Mouse (Mus musculus) bone marrow, adult 2 months (tissue): ENCODE measurements around the gene Tle4. TPM values are rescaled to one million over a fixed set of nuclear protein-coding genes. Genes with fewer than 3 reads are reported as not detected.

Experiments used
- H3K27ac ChIP-seq: fragments of 200-500 bp; 2 replicates; pipeline ENCODE4 v1.5.1; 2012; ENCODE audit warnings: low read depth, mild to moderate bottlenecking, control low read depth, inconsistent platforms, low read length; ENCODE audit not compliant: control insufficient read depth, poor library complexity, insufficient read depth
- H3K4me1 ChIP-seq: fragments of 200-500 bp; 2 replicates; pipeline ENCODE4 v1.6.1; 2011; ENCODE audit warnings: low read length; ENCODE audit not compliant: control insufficient read depth, insufficient read depth
- H3K4me3 ChIP-seq: fragments of 200-500 bp; replicated peaks from 2 replicates; pipeline ENCODE3; 2011; ENCODE audit warnings: mild to moderate bottlenecking, low read depth, low read length, control low read depth; ENCODE audit not compliant: control insufficient read depth
- CTCF ChIP-seq: fragments of 200-500 bp; IDR thresholded peaks from 2 replicates; pipeline ENCODE4 v1.5.1; 2011; ENCODE audit warnings: low read length, control low read depth; ENCODE audit not compliant: control insufficient read depth, insufficient read depth
- POLR2A ChIP-seq: fragments of 200-500 bp; IDR thresholded peaks from 2 replicates; pipeline ENCODE4 v1.6.1; 2011; ENCODE audit warnings: low read depth, mild to moderate bottlenecking, control low read depth, low read length, borderline replicate concordance; ENCODE audit not compliant: control insufficient read depth
- WGBS: fragments of 180-500 bp; shearing (Covaris S2); methylation state at CpG from one replicate; pipeline ENCODE4 v1.1.7; 2018; 5-methylcytosine and 5-hydroxymethylcytosine counted together
- polyA plus RNA-seq: library from polyadenylated mRNA; stranded (reverse); fragments of >200 nt; gene quantifications from 2 replicates; pipeline ENCODE4 v1.2.4, GENCODE M21; 2011; ENCODE audit warnings: low replicate concordance; ENCODE audit not compliant: missing spikeins, insufficient read depth, insufficient read length

Tle4 gene
- polyA plus RNA-seq, 1 experiment: 11.6 TPM

DNA sequence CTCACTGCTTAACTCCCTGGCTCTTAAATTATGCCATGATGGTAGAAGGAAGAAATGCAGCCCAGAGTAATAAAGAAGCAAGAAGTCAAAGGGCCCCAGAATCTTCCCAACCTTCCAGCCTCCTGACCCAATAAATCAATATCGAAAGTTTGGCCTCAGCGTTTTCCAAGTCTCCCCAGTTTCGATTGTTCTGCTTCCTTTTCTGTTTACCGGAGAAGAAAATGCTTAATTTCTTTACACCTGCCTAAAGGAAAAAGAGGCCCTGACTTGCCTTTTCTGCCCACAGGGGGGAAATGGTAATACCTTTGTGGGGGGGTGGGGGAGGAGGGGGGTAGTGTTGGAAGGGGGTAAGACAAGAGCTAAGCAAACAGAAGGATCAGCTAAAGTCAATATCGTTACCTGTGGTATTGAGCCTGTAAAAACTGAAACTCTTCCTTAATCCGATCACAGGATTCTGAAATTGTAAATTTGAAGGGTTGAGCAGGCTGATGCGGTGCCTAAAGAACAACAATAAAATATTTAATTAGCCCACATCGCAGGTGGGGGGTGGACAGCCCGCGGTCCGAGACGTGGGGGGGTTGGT is 1.4 kb downstream of the Tle4 start:
- TF ChIP-seq POLR2A (no peak), CTCF (no peak)
- H3K4me1 ChIP-seq: peaks cover 2% of the 10 kb centered on the region; the same call in 1 of the 2 replicates
- under 1% methylated on average over 12 of the region's 12 CpGs for WGBS
- H3K27ac ChIP-seq: peak overlapping the region; percentile 100
- peak overlapping the region; percentile 66 for H3K4me3 ChIP-seq

DNA sequence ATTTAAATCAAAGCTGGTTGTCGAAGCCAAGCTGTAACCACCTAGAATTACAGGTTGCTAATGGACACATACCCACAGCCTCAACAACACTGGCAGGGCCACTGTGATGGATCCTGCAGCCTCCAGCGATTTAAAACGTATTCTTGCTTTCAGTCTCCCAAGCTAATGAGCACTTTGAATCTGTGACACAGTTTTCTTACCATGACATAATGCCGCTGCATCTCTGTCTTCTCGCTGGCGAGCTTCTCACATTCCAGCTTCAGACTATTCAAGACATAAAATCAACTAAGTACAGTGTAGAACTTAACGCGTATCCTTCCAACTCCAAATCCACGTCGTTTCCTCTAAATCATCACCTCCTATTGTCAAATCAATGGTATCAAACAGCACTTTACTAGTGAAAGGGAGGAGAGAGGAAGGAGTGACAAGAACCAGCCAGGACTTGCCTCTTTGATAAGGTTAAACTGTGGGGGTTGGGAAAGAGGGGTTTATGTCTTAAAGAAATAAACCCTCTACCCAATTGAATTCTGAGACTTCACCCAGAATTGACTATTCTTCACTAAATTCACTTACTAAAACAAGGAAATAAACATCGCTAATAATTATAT is 2.4 kb downstream of the Tle4 start:
- no peak overlapping the region for H3K27ac ChIP-seq
- 65% methylated on average over 11 of the region's 11 CpGs for WGBS
- TF ChIP-seq CTCF (no peak), POLR2A (no peak)
- peaks cover 2% of the 10 kb centered on the region; the same call in 1 of the 2 replicates for H3K4me1 ChIP-seq
- no peak overlapping the region for H3K4me3 ChIP-seq

DNA sequence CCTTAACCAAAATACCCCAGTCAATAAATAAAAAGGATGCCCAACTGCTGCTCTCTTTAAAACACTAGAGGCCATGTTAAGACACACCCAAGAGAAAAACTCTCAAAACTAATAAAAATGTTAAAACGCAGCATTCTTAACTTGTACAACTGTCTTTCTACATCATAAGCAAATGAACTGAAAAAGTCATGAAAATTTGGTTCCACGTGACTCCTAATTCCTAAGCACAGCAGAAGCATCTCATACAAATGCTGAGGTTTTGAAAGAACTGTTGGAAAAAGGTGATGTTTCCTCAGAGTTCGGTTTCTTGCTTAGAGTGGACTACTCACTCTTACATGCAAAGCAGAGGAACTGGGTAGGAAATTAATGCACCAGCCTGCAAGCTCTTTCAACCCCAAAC is 3.3 kb downstream of the Tle4 start:
- WGBS: 75% methylated on average over 3 of the region's 3 CpGs
- H3K4me3 ChIP-seq: no peak overlapping the region
- peaks cover 2% of the 10 kb centered on the region; the same call in 1 of the 2 replicates for H3K4me1 ChIP-seq
- no peak overlapping the region for H3K27ac ChIP-seq
- TF ChIP-seq CTCF: no peak
- TF ChIP-seq POLR2A: no peak

DNA sequence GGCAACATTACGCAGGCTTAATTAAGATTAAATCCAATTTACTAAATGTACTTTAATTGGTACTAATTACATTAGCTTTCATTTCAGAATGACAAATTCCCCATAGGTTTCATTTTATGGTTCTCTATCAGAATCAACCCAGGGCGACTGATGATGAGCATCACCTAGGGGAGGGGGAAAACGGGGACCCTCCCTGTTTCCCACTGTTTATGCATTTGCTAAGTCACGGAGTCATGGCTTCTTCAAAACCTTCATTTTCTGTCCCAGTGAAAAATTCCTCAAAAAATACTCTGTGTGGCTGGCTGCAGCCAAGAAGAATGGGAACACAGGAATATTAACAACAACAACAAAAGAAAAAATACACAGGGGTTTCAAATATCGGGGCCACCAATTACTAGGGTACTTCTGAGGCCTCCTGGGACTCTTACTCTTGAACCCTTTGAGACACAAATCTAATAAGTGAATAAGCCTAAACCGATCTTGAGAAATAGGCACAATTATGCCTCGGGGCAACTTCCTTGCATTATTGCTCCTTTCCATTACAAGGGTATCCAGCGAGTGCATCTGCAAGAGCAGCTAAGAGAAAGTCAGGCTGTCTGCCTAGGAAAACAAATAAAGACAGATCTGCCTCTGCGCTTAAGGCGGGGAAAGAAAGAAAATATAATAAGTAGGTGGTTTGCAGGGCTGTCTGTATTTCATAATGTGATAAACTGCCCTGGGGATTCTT is 5.9 kb downstream of the Tle4 start:
- TF ChIP-seq CTCF: no peak
- no peak for TF ChIP-seq POLR2A

DNA sequence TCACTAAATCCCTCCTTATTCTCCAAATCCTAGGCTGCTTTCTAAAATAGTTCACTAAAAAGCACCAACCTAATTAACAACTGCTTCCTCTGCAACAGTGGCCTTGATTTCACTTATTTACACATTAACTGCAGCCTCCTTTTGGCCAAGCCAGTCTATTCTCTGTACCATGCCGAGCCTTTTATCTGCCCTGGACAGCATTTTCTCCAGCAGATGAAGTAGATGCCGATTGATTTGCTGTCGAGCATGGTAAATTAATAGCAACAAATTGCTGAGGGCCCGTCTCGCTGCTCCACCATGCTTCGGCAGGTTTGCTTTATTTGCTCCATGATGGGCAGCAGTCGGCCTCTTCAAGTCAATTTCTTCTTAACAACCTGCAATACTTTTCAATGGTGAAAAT is 7.7 kb downstream of the Tle4 start:
- WGBS: 89% methylated on average over 7 of the region's 7 CpGs
- no peak overlapping the region for H3K4me3 ChIP-seq
- no peak overlapping the region for H3K27ac ChIP-seq
- no peak for TF ChIP-seq CTCF
- TF ChIP-seq POLR2A: no peak
- peaks cover 3% of the 10 kb centered on the region for H3K4me1 ChIP-seq

More for the DNA sequence above, 5.9 kb downstream of the Tle4 start:
- Histone ChIP-seq H3K4me3 (no peak overlapping the region), H3K4me1 (peaks cover 2% of the 10 kb centered on the region; the same call in 1 of the 2 replicates), H3K27ac (no peak overlapping the region)
- 85% methylated on average over 10 of the region's 10 CpGs for WGBS

DNA sequence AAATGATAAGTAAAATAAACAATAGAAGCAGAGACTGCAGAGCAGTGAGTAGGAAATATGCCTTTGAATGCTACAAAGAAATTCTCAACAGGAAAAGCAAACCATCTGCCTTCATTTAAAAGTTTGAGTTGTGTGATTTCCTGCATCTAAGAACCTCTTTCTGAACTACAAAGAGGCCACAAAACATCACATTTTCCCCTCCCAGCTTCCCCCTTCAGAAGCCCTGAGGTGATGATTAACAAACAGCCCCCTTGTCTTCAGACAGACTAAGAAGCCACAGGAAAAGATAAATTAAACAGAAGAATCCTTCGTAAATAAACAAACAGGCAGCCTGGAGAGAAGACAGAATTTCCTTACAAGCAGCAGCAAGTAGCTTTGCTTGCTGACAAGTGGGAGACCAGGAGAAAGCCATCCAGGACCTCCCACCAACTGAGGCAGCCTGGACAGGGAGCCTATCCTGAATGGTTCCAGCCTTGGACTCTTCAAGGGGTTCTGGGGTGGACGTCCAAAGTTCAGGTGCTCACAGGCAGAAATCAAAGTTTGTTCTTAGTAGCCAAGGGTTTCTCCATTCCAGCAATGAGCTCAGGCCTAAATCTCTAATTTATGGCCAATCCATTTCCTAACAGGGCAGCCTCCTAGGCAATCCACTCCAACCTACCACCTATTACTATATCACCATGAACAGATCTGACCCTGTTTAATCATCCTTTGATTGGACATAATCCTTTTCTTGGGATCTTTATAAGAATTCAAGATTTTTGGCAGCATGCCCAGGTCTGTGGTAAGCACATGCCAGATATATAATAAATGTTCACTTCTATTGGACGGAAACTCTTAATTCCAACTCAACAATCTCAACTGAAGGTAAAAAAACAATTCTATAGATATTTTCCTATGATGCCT is 9.4 kb downstream of the Tle4 start:
- Histone ChIP-seq H3K4me3 (no peak overlapping the region), H3K4me1 (peaks cover 3% of the 10 kb centered on the region), H3K27ac (no peak overlapping the region)
- TF ChIP-seq CTCF: no peak
- TF ChIP-seq POLR2A: no peak
- 52% methylated on average over 3 of the region's 3 CpGs for WGBS

DNA sequence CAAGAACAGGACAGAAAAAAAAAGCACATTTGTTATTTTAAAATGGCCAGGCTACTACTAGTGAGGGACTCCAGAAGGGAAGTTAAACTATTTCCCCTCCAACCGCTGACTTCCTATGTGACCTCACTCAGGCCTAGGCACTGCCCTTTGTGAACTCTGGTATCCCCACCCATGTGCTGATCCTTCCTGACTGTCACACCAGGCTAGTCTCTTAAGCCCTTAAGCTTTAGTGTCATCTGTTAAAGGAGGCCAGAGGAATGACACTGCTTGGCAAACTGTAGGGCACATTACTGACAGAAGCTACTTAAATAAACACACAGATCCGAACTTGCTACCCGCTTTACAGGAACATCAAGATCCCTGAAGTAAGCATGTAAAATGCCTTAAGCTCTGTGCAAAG is 11.7 kb downstream of the Tle4 start:
- WGBS: 34% methylated on average over 3 of the region's 3 CpGs
- peak overlapping the region; percentile 37; the same call in 1 of the 2 replicates for H3K27ac ChIP-seq
- H3K4me1 ChIP-seq: peaks cover 3% of the 10 kb centered on the region
- no peak for TF ChIP-seq POLR2A
- TF ChIP-seq CTCF: no peak
- H3K4me3 ChIP-seq: no peak overlapping the region

DNA sequence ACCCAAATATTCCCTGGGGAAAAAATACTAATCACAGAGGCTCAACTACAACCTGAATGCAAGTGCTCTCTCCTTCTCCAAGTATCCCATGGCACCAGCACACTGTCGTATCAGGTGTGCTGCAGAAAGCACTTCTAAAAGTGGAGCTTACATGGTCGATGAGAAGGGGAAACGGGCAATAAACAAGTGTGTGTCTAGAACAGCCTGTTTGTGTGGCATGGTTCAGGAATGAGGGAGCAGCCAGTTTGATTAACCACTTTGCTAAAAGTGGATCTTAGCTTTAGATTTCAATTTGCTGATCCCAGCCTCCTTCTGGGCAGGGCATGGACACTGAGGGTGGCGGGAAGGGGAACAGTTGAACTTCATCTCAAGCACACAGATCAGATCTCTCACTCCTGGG is 12.1 kb downstream of the Tle4 start:
- H3K4me1 ChIP-seq: peaks cover 3% of the 10 kb centered on the region
- H3K4me3 ChIP-seq: no peak overlapping the region
- no peak for TF ChIP-seq CTCF
- TF ChIP-seq POLR2A: no peak
- peak overlapping the region; percentile 37; the same call in 1 of the 2 replicates for H3K27ac ChIP-seq
- WGBS: 22% methylated on average over 4 of the region's 4 CpGs
